Mouse (Mus musculus): ENCODE measurements around the gene Fbxl17. TPM values are rescaled to one million over a fixed set of nuclear protein-coding genes. Genes with fewer than 3 reads are reported as not detected.

Fbxl17 gene
- polyA plus RNA-seq, 1 experiment = 7.3 TPM

GRCm38 (mm10) chr17:63496153-63496552 is 3.7 kb downstream of the Fbxl17 start:
- Histone ChIP-seq H3K27ac (ENCODE audit: control insufficient read depth, insufficient read depth, low read length) (no peak overlapping the region), H3K4me1 (replicated peaks; ENCODE audit: control insufficient read depth, insufficient read depth, low read length) (peaks cover 5% of the 10 kb centered on the region; the same call in 1 of the 2 replicates), H3K27me3 (ENCODE audit: control insufficient read depth, insufficient read depth, low read length) (no peaks in the 10 kb centered on the region), H3K4me3 (ENCODE audit: control insufficient read depth, insufficient read depth, low read length) (no peak overlapping the region), H3K36me3 (ENCODE audit: control insufficient read depth, insufficient read depth, low read length) (no peaks in the 10 kb centered on the region)
- 90% methylated on average over 5 of the region's 5 CpGs for WGBS
- no peak for TF ChIP-seq POLR2A (IDR thresholded peaks at IDR 0.05; ENCODE audit: control insufficient read depth, extremely low read depth, insufficient read depth, low read length, poor library complexity)
- TF ChIP-seq CTCF (IDR thresholded peaks at IDR 0.05; ENCODE audit: borderline replicate concordance, control insufficient read depth, extremely low read depth, insufficient read depth, low read length, poor library complexity) = no peak
- DNase-seq = no peak

GRCm38 (mm10) chr17:63493876-63494580 is 5.8 kb downstream of the Fbxl17 start:
- Histone ChIP-seq H3K4me3 (ENCODE audit: control insufficient read depth, insufficient read depth, low read length) (no peak overlapping the region), H3K4me1 (replicated peaks; ENCODE audit: control insufficient read depth, insufficient read depth, low read length) (peaks cover 3% of the 10 kb centered on the region; the same call in 1 of the 2 replicates), H3K27ac (ENCODE audit: control insufficient read depth, insufficient read depth, low read length) (no peak overlapping the region), H3K36me3 (ENCODE audit: control insufficient read depth, insufficient read depth, low read length) (peaks cover 8% of the 10 kb centered on the region; the same call in 1 of the 2 replicates), H3K27me3 (ENCODE audit: control insufficient read depth, insufficient read depth, low read length) (no peaks in the 10 kb centered on the region)
- 98% methylated on average over 7 of the region's 7 CpGs for WGBS
- TF ChIP-seq POLR2A (IDR thresholded peaks at IDR 0.05; ENCODE audit: control insufficient read depth, extremely low read depth, insufficient read depth, low read length, poor library complexity) (no peak), CTCF (IDR thresholded peaks at IDR 0.05; ENCODE audit: borderline replicate concordance, control insufficient read depth, extremely low read depth, insufficient read depth, low read length, poor library complexity) (no peak)
- no peak for DNase-seq

- Histone ChIP-seq H3K27ac (ENCODE audit: control insufficient read depth, insufficient read depth, low read length) (no peak overlapping the region), H3K4me3 (ENCODE audit: control insufficient read depth, insufficient read depth, low read length) (no peak overlapping the region), H3K36me3 (ENCODE audit: control insufficient read depth, insufficient read depth, low read length) (peaks cover 8% of the 10 kb centered on the region; the same call in 1 of the 2 replicates), H3K4me1 (replicated peaks; ENCODE audit: control insufficient read depth, insufficient read depth, low read length) (0 out of 2 replicates have a peak, but pooled peaks cover 3% of the 10 kb centered on the region), H3K27me3 (ENCODE audit: control insufficient read depth, insufficient read depth, low read length) (no peaks in the 10 kb centered on the region)
- 52% methylated on average over 5 of the region's 5 CpGs for WGBS
- DNase-seq = peak; percentile 49
- TF ChIP-seq POLR2A (IDR thresholded peaks at IDR 0.05; ENCODE audit: control insufficient read depth, extremely low read depth, insufficient read depth, low read length, poor library complexity) (no peak), CTCF (IDR thresholded peaks at IDR 0.05; ENCODE audit: borderline replicate concordance, control insufficient read depth, extremely low read depth, insufficient read depth, low read length, poor library complexity) (peak; percentile 51; the same call in 1 of the 2 replicates)
Measured at GRCm38 (mm10) chr17:63493274-63493673, 6.5 kb downstream of the Fbxl17 start.

- 76% methylated on average over 8 of the region's 8 CpGs for WGBS
- no peaks in the 10 kb centered on the region for H3K27me3 ChIP-seq (ENCODE audit: control insufficient read depth, insufficient read depth, low read length)
- peaks cover 8% of the 10 kb centered on the region; the same call in 1 of the 2 replicates for H3K36me3 ChIP-seq (ENCODE audit: control insufficient read depth, insufficient read depth, low read length)
- TF ChIP-seq POLR2A (IDR thresholded peaks at IDR 0.05; ENCODE audit: control insufficient read depth, extremely low read depth, insufficient read depth, low read length, poor library complexity) = no peak
- no peak overlapping the region for H3K27ac ChIP-seq (ENCODE audit: control insufficient read depth, insufficient read depth, low read length)
- 0 out of 2 replicates have a peak, but pooled peaks cover 3% of the 10 kb centered on the region for H3K4me1 ChIP-seq (replicated peaks; ENCODE audit: control insufficient read depth, insufficient read depth, low read length)
- no peak overlapping the region for H3K4me3 ChIP-seq (ENCODE audit: control insufficient read depth, insufficient read depth, low read length)
- DNase-seq = no peak
Measured at GRCm38 (mm10) chr17:63492665-63493273, 7.0 kb downstream of the Fbxl17 start.

GRCm38 (mm10) chr17:63489525-63489924 is 10.3 kb downstream of the Fbxl17 start:
- TF ChIP-seq CTCF (IDR thresholded peaks at IDR 0.05; ENCODE audit: borderline replicate concordance, control insufficient read depth, extremely low read depth, insufficient read depth, low read length, poor library complexity) (no peak), POLR2A (IDR thresholded peaks at IDR 0.05; ENCODE audit: control insufficient read depth, extremely low read depth, insufficient read depth, low read length, poor library complexity) (no peak)
- Histone ChIP-seq H3K27ac (ENCODE audit: control insufficient read depth, insufficient read depth, low read length) (no peak overlapping the region), H3K27me3 (ENCODE audit: control insufficient read depth, insufficient read depth, low read length) (no peaks in the 10 kb centered on the region), H3K36me3 (ENCODE audit: control insufficient read depth, insufficient read depth, low read length) (peaks cover 13% of the 10 kb centered on the region; the same call in 1 of the 2 replicates), H3K4me3 (ENCODE audit: control insufficient read depth, insufficient read depth, low read length) (no peak overlapping the region), H3K4me1 (replicated peaks; ENCODE audit: control insufficient read depth, insufficient read depth, low read length) (no peaks in the 10 kb centered on the region)
- DNase-seq = no peak
- 93% methylated on average over 4 of the region's 4 CpGs for WGBS

GRCm38 (mm10) chr17:63467866-63468265 is 32.0 kb downstream of the Fbxl17 start:
- 14% methylated on average over 6 of the region's 6 CpGs for WGBS
- no peak overlapping the region for H3K4me3 ChIP-seq (ENCODE audit: control insufficient read depth, insufficient read depth, low read length)
- DNase-seq = peak; percentile 60

More at GRCm38 (mm10) chr17:63467866-63468265, 32.0 kb downstream of the Fbxl17 start:
- Histone ChIP-seq H3K27ac (ENCODE audit: control insufficient read depth, insufficient read depth, low read length) (no peak overlapping the region), H3K36me3 (ENCODE audit: control insufficient read depth, insufficient read depth, low read length) (no peaks in the 10 kb centered on the region), H3K4me1 (replicated peaks; ENCODE audit: control insufficient read depth, insufficient read depth, low read length) (no peaks in the 10 kb centered on the region), H3K27me3 (ENCODE audit: control insufficient read depth, insufficient read depth, low read length) (no peaks in the 10 kb centered on the region)
- TF ChIP-seq CTCF (IDR thresholded peaks at IDR 0.05; ENCODE audit: borderline replicate concordance, control insufficient read depth, extremely low read depth, insufficient read depth, low read length, poor library complexity) (no peak), POLR2A (IDR thresholded peaks at IDR 0.05; ENCODE audit: control insufficient read depth, extremely low read depth, insufficient read depth, low read length, poor library complexity) (no peak)
